Mouse (Mus musculus) heart, adult 2 months (tissue): Measurements from ENCODE around the gene Ruvbl2. TPM values are rescaled to one million over a fixed set of nuclear protein-coding genes. Genes with fewer than 3 reads are reported as not detected.

ENCODE experiments used
- DNase-seq, 2 experiments: peaks; one replicate each; pipeline ENCODE4 v3.0.0; 2021
- H3K27ac ChIP-seq: fragments of 200-600 bp; 2 replicates; pipeline ENCODE4 v1.8.1; 2022
- H3K27me3 ChIP-seq: fragments of 200-500 bp; 2 replicates; pipeline ENCODE4 v1.6.1; 2012; ENCODE audit warnings: mild to moderate bottlenecking, low read length, inconsistent platforms, mixed read lengths; ENCODE audit not compliant: control insufficient read depth, insufficient read depth
- H3K36me3 ChIP-seq: fragments of 200-500 bp; 2 replicates; pipeline ENCODE4 v1.6.1; 2012; ENCODE audit warnings: low read length, inconsistent platforms; ENCODE audit not compliant: control insufficient read depth, insufficient read depth
- H3K4me1 ChIP-seq: fragments of 200-500 bp; 2 replicates; pipeline ENCODE4 v1.6.1; 2011; ENCODE audit warnings: low read length; ENCODE audit not compliant: control insufficient read depth, insufficient read depth
- H3K4me3 ChIP-seq: fragments of 200-600 bp; 2 replicates; pipeline ENCODE4 v1.8.1; 2022
- H3K79me2 ChIP-seq: fragments of 200-500 bp; replicated peaks from 2 replicates; pipeline ENCODE4 v1.6.1; 2012; ENCODE audit warnings: mild to moderate bottlenecking, inconsistent platforms, low read length, moderate library complexity, mixed read lengths; ENCODE audit not compliant: control insufficient read depth, insufficient read depth
- H3K9ac ChIP-seq: fragments of 200-500 bp; 2 replicates; pipeline ENCODE4 v1.6.1; 2012; ENCODE audit warnings: low read depth, mild to moderate bottlenecking, control low read depth, inconsistent platforms, low read length, mixed read lengths
- CTCF ChIP-seq: fragments of 200-600 bp; IDR thresholded peaks from 2 replicates; pipeline ENCODE4 v1.8.1; 2022; ENCODE audit warnings: antibody characterized with exemption, mild to moderate bottlenecking, moderate library complexity
- EP300 ChIP-seq: fragments of 200-500 bp; IDR thresholded peaks from 2 replicates; pipeline ENCODE4 v1.6.1; 2011; ENCODE audit warnings: low read depth, low read length, control low read depth; ENCODE audit not compliant: insufficient read depth
- POLR2A ChIP-seq: fragments of 200-500 bp; IDR thresholded peaks from 2 replicates; pipeline ENCODE4 v1.6.1; 2011; ENCODE audit warnings: mild to moderate bottlenecking, low read depth, low read length, control low read depth; ENCODE audit not compliant: insufficient read depth
- WGBS: fragments of 180-500 bp; shearing (Covaris S2); methylation state at CpG from one replicate; pipeline ENCODE4 v1.1.7; 2018; 5-methylcytosine and 5-hydroxymethylcytosine counted together
- intact Hi-C: fragments of 180-260 bp; cut with DNase I; formaldehyde crosslinking; loops from one replicate; pipeline ENCODE4 v1.15.1; 2025
- polyA plus RNA-seq: library from polyadenylated mRNA; depleted of rRNA; stranded (reverse); fragments of >200 nt; gene quantifications from 2 replicates; pipeline ENCODE4 v1.2.3, GENCODE M21; 2012
- total RNA-seq, 2 experiments: library from RNA; stranded (reverse); gene quantifications; 2 replicates each; pipeline ENCODE4 v1.2.3; 2021

Ruvbl2 gene
- total and polyA plus RNA-seq, 3 experiments = 26.5 to 32.7 (median 26.9) TPM

DNA sequence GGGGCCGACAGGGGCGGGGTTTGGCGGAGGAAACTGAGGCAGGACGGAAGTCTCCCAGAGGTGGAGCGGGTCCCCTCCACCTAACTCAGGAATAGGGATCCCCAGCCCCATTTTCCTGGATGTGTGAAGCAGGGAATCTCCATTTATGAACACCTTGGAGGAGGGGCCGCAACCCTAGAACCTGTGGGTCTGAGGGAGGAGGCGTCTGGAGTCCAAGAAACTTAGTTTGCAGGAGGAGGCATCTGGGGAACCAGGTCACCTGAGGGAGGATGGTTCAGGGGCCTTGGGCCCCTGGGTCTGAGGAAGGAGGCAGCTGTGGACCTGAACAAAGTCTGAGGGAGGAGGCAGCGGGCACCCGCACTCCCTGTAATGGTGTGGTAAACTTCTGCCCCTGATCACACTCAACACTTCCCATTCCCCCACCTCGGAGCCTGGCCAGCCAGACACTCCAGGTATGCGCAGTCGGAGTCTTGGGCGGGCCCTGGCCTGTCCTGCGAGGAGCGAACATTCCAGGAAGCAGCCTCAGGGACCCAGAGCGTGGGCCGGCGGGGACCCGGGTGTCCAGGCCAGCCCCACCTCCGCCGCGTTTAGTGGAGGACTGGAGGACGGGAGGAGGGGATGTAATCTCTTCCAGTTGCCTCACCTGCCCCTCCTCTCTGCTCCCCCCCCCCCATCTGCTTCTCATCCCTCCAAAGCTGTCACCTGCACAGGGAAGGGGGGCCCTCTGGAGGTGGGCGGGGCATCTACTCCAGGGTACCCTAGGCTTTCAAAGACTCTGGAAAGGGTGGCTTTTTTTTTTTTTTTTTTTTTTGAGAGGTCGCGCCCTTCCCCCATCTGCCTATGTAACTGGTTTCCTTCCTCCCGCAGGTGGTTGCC, 23.8 kb downstream of the Ruvbl2 start:
- DNase-seq = no peak
- H3K4me3 ChIP-seq = peak overlapping the region; percentile 45
- intact Hi-C loops = no loop called here
- no peaks in the 10 kb centered on the region for H3K4me1 ChIP-seq
- H3K36me3 ChIP-seq = no peaks in the 10 kb centered on the region
- TF ChIP-seq EP300 = no peak
- no peak for TF ChIP-seq POLR2A
- TF ChIP-seq CTCF = no peak
- H3K27ac ChIP-seq = no peak overlapping the region
- peak overlapping the region; percentile 36 for H3K9ac ChIP-seq
- 2% methylated on average over 27 of the region's 27 CpGs for WGBS
- peaks cover 6% of the 10 kb centered on the region for H3K27me3 ChIP-seq
- H3K79me2 ChIP-seq = no peaks in the 10 kb centered on the region

DNA sequence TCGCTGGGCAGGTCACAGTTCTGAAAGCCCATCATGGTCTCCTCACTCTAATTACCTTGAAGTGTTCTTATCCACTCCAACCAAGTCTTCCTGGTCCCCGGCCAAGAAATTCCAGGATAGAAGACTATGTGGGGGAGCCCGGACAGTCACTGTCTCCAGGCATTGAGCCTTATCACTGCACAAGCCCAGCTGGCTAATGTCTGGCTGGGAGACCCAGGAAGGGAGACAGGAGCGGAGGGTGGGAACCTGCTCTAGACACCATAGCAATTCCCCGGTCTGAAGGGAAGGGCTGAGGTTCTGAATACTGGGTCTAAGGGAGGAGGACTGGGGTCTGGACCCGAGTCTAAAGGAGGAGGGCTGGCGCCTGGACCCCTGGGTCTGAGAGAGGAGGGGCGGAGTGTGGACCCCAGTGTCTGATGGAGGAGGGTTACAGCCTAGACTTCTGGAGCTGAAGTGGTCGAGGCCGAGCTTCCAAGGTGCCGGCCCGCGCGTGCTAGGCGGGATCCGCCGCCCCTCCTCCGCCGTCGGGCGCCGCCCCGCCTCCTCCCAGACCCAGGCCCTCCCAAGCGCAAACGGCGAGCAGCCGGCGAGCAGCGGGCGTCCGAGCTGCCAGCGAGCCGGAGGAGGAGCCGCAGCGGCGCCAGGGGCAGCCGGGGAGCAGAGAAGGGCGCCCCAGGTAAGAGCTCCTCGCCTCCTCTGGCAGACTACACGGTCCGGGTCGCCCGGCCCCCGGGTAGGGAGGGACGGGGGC, 24.6 kb downstream of the Ruvbl2 start, which contains the start of gene Ntf5:
Gene Ntf5 (plus strand): TSS at position 583 of the 751 bp plus-strand sequence.
- Histone ChIP-seq H3K4me1 (no peaks in the 10 kb centered on the region), H3K9ac (peak within 1 kb of the TSS; percentile 36), H3K4me3 (peak within 1 kb of the TSS; percentile 45), H3K27ac (no peak within 1 kb of the TSS), H3K36me3 (no peaks in the 10 kb centered on the region), H3K27me3 (peaks cover 6% of the 10 kb centered on the region), H3K79me2 (no peaks in the 10 kb centered on the region)
- 3% methylated on average over 37 of the region's 45 CpGs for WGBS
- no peak for TF ChIP-seq POLR2A
- intact Hi-C loops = no loop called here
- peak; percentile 33 to 51 for DNase-seq

GRCm38 (mm10) chr7:45412421-45412820, 25.5 kb downstream of the Ruvbl2 start:
- H3K4me1 ChIP-seq = no peaks in the 10 kb centered on the region
- no peak overlapping the region for H3K27ac ChIP-seq
- H3K36me3 ChIP-seq = no peaks in the 10 kb centered on the region
- WGBS = 35% methylated on average over 2 of the region's 2 CpGs
- no peaks in the 10 kb centered on the region for H3K79me2 ChIP-seq
- H3K9ac ChIP-seq = no peak overlapping the region
- intact Hi-C loops = no loop called here
- no peak for DNase-seq
- TF ChIP-seq EP300 (no peak), POLR2A (no peak), CTCF (no peak)
- peaks cover 6% of the 10 kb centered on the region for H3K27me3 ChIP-seq
- H3K4me3 ChIP-seq = no peak overlapping the region

DNA sequence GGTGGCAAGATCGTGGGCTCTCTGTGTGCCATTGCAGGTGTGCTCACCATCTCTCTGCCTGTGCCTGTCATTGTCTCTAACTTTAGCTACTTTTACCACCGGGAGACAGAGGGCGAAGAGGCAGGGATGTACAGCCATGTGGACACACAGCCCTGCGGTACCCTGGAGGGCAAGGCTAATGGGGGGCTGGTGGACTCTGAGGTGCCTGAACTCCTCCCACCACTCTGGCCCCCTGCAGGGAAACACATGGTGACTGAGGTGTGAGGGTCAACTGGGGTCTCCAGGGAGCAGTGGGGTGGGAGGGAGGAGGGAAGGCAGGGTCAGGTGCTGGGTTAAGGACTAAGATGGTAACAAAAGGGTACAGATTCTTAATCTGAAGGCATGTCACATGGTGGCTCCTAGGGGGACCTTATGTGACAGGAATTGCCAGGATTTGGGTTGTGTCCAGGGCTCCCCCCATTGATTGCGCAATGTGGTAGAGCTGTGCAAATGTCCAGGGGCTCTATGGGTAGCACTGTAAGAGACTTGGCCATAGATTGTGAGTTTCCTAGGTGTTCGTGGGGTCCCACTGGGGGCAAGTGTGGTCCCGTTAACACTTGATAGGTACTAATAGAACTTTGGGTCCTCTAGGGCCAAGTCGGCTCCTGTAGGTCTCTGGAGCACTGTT, 28.3 kb downstream of the Ruvbl2 start:
- Histone ChIP-seq H3K27ac (no peak overlapping the region), H3K4me1 (0 out of 2 replicates have a peak, but pooled peaks cover 3% of the 10 kb centered on the region), H3K4me3 (no peak overlapping the region), H3K9ac (no peak overlapping the region), H3K79me2 (no peaks in the 10 kb centered on the region), H3K27me3 (peaks cover 5% of the 10 kb centered on the region), H3K36me3 (no peaks in the 10 kb centered on the region)
- intact Hi-C loops = no loop called here
- no peak for DNase-seq
- TF ChIP-seq CTCF = no peak
- TF ChIP-seq POLR2A = no peak
- no peak for TF ChIP-seq EP300
- WGBS = 83% methylated on average over 8 of the region's 8 CpGs

DNA sequence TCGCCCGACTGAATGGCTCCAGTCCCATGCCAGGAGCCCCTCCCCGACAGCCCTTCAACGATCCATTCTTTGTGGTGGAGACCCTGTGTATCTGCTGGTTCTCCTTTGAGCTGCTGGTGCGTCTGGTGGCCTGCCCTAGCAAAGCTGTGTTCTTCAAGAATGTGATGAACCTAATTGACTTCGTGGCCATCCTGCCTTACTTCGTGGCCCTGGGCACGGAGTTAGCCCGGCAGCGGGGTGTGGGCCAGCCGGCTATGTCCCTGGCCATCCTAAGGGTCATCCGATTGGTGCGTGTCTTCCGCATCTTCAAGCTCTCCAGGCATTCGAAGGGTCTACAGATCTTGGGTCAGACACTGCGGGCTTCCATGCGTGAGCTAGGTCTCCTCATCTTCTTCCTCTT, 28.9 kb downstream of the Ruvbl2 start:
- Histone ChIP-seq H3K27me3 (peaks cover 2% of the 10 kb centered on the region), H3K9ac (no peak overlapping the region), H3K36me3 (no peaks in the 10 kb centered on the region), H3K4me1 (0 out of 2 replicates have a peak, but pooled peaks cover 3% of the 10 kb centered on the region), H3K27ac (no peak overlapping the region), H3K79me2 (no peaks in the 10 kb centered on the region), H3K4me3 (no peak overlapping the region)
- no peak for TF ChIP-seq CTCF
- TF ChIP-seq EP300 = no peak
- no peak for TF ChIP-seq POLR2A
- intact Hi-C loops = no loop called here
- WGBS = 90% methylated on average over 17 of the region's 17 CpGs
- no peak for DNase-seq

DNA sequence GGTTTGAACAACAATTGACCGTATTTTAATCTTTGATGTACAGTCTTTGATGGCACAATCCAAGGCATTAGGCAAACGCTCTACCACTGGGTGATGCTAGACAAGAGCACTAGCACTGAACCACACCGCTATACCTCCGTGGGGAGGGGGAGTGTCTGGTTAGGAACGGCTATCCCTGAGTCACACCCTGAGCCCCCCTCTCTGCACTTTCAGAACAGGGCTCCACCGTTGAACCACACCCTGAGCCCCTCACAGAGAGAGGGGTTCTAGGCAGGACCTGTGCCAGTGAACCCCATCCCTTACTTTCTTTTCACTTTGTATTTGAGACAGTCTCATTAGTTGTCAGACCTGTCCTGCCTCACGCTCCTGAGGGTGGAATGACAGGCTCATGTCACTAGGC, 29.5 kb downstream of the Ruvbl2 start:
- Histone ChIP-seq H3K4me1 (0 out of 2 replicates have a peak, but pooled peaks cover 3% of the 10 kb centered on the region), H3K9ac (no peak overlapping the region), H3K79me2 (no peaks in the 10 kb centered on the region), H3K27me3 (no peaks in the 10 kb centered on the region), H3K4me3 (no peak overlapping the region), H3K36me3 (no peaks in the 10 kb centered on the region), H3K27ac (no peak overlapping the region)
- 75% methylated on average over 7 of the region's 7 CpGs for WGBS
- TF ChIP-seq EP300 (no peak), POLR2A (no peak), CTCF (no peak)
- DNase-seq = no peak
- intact Hi-C loops = no loop called here
